Mouse (Mus musculus) C2C12 (cell line): ENCODE measurements around the gene Ccdc173. TPM values are rescaled to one million over a fixed set of nuclear protein-coding genes. Genes with fewer than 3 reads are reported as not detected.

Experiments used
- H3K27me3 ChIP-seq: one replicate; pipeline ENCODE4 v1.6.1; 2011; ENCODE audit not compliant: control insufficient read depth, insufficient read depth, insufficient read length
- H3K36me3 ChIP-seq: one replicate; pipeline ENCODE4 v1.6.1; 2011; ENCODE audit not compliant: control insufficient read depth, insufficient read depth
- H3K4me3 ChIP-seq: one replicate; pipeline ENCODE4 v1.5.1; 2011; ENCODE audit warnings: mild to moderate bottlenecking, control low read depth; ENCODE audit not compliant: poor library complexity, insufficient read depth, severe bottlenecking
- H3K79me2 ChIP-seq: one replicate; pipeline ENCODE4 v1.6.1; 2011; ENCODE audit not compliant: control insufficient read depth, insufficient read depth
- H3K79me3 ChIP-seq: one replicate; pipeline ENCODE4 v1.6.1; 2011; ENCODE audit warnings: low read depth, control low read depth
- H3ac ChIP-seq: one replicate; pipeline ENCODE3; 2011; ENCODE audit warnings: low read depth; ENCODE audit not compliant: control insufficient read depth, insufficient read length
- CEBPB ChIP-seq: IDR thresholded peaks from one replicate; pipeline ENCODE4 v1.6.1; 2011; ENCODE audit warnings: low read depth, mild to moderate bottlenecking, control low read depth, moderate library complexity
- CTCF ChIP-seq: IDR thresholded peaks from one replicate; pipeline ENCODE4 v1.5.1; 2011; ENCODE audit not compliant: control insufficient read depth, insufficient read depth, insufficient read length
- FOSL1 ChIP-seq: IDR thresholded peaks from one replicate; pipeline ENCODE4 v1.8.0; 2011; ENCODE audit warnings: mild to moderate bottlenecking, low read length; ENCODE audit not compliant: poor library complexity, insufficient read depth, severe bottlenecking
- MAX ChIP-seq: IDR thresholded peaks from one replicate; pipeline ENCODE4 v1.6.1; 2011; ENCODE audit warnings: mild to moderate bottlenecking, control low read depth
- MYOD1 ChIP-seq: IDR thresholded peaks from one replicate; pipeline ENCODE4 v1.6.1; 2011; ENCODE audit warnings: low read depth; ENCODE audit not compliant: control insufficient read depth, insufficient read length
- MYOG ChIP-seq: IDR thresholded peaks from one replicate; pipeline ENCODE4 v1.6.1; 2011; ENCODE audit not compliant: control insufficient read depth, insufficient read length; ENCODE audit errors: extremely low read depth
- USF1 ChIP-seq: IDR thresholded peaks from one replicate; pipeline ENCODE4 v1.6.1; 2011; ENCODE audit warnings: low read depth, mild to moderate bottlenecking, control low read depth, moderate library complexity
- polyA plus RNA-seq: library from polyadenylated mRNA; unstranded; fragments of >200 nt; fragmentation: generic; extraction: Trizol; gene quantifications from one replicate; pipeline ENCODE4 v1.2.1, GENCODE M21; 2012; ENCODE audit warnings: missing spikeins

Gene Ccdc173
- polyA plus RNA-seq, 1 experiment, result 0.26 TPM

DNA sequence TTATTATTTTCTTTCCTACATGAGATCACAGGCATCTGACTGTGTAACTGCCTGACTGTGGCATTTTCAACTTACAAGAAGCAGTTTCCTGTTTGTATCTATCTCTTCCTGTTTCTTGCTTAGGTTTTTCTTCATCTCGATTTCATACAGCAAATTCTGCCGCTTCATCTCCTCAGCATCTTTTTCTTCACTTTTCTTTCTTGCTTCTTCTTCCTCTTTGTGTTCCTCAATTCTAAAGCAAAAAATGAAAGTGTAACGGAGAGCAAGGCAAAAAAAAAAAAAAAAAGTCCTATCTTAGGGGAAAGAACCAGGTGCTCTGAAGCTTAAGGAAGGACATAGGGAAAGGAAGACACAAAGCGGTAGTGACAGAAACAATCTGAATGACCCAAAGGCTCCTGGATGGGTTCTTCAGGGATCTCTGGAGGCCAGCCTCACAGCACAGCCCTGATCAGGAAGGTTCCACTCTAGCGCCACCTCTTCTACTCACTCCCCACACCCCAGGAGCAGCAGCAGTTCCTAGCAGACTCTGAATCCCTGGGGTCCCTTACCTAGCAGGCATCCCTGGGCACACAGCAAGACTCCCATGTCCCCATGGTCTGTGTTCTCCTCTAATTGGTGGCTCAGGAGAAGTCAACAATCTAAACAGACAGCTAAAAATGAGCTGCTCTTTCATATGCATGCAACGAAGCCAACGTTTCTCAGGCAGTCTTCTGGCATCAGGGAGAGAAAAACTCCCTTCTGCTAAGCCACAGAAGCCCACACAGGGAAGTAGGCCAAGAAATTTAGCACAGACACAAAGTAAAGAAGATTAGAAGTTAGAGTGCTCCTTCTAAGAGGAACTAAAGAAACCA is 11.2 kb downstream of the Ccdc173 start:
- Histone ChIP-seq H3K79me2 (no peaks in the 10 kb centered on the region), H3K27me3 (no peaks in the 10 kb centered on the region), H3K36me3 (no peaks in the 10 kb centered on the region), H3K79me3 (no peaks in the 10 kb centered on the region), H3ac (no peak overlapping the region), H3K4me3 (no peak overlapping the region)
- TF ChIP-seq MYOG (no peak), MYOD1 (no peak), MAX (no peak), USF1 (no peak), CEBPB (no peak), CTCF (no peak), FOSL1 (no peak)

DNA sequence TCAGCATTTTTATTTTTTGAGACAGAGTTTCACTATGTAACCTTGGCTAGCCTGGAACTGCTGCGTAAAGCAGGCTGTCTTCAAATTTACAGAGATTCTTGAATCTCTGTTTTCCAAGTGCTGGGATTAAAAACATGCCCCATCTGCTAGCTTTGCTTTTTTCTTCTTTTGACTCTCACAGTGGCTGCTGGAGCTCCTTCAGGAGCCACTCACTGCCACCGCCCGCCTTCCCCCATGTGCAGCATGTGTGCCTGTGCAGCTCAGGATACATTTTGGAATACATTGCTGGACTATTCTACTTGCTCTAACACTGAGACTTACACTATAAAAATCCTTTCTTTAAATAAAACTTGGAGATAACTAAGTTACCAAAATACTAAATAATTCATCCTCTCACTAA is 16.0 kb downstream of the Ccdc173 start:
- Histone ChIP-seq H3K79me2 (no peaks in the 10 kb centered on the region), H3K36me3 (no peaks in the 10 kb centered on the region), H3K4me3 (no peak overlapping the region), H3K79me3 (no peaks in the 10 kb centered on the region), H3K27me3 (no peaks in the 10 kb centered on the region), H3ac (no peak overlapping the region)
- TF ChIP-seq MYOD1, result no peak
- TF ChIP-seq MAX, result no peak
- TF ChIP-seq MYOG, result no peak
- no peak for TF ChIP-seq USF1
- no peak for TF ChIP-seq CTCF
- TF ChIP-seq FOSL1, result no peak
- TF ChIP-seq CEBPB, result no peak

DNA sequence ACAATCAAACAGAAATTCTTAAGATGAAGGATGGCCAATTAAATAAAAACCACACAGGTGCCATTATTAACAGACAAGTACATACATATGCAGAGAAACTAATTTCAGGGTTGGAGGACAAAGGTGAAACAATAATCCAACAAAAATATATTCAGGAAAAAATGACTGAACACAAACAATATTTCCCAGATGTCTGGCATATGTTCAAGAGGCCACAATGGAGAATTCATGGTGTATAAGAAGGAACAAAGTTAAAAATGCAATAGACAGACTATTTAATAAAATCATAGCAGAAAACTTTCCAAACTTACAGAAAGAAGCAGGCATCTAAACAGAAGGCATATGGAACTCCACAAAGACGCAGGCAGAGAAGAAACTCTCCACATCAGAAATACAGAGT is 24.7 kb downstream of the Ccdc173 start:
- H3K4me3 ChIP-seq, result no peak overlapping the region
- H3K36me3 ChIP-seq, result no peaks in the 10 kb centered on the region
- no peaks in the 10 kb centered on the region for H3K27me3 ChIP-seq
- H3K79me3 ChIP-seq, result no peaks in the 10 kb centered on the region
- no peak overlapping the region for H3ac ChIP-seq
- TF ChIP-seq MYOG (no peak), MYOD1 (no peak), CTCF (no peak), CEBPB (no peak), MAX (no peak), FOSL1 (no peak), USF1 (no peak)
- no peaks in the 10 kb centered on the region for H3K79me2 ChIP-seq

DNA sequence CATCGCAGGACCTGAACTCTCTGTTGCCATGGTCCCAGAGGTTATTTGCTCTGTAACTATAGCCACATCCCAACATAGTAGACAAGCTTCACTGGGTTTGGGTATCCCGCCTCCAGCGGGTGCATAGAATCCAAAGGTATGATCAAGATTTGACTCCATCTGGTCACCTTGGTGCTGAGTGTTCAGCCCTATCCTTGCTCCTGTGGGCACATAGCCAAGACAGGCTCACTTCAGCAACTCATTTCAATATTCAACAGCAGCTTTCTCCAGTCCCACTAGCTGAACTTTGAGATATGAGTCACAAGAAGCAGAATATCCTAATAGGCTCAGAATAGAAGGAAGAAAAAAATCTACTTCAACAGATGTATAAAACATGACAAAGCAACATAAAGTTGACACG is 26.0 kb downstream of the Ccdc173 start:
- no peaks in the 10 kb centered on the region for H3K36me3 ChIP-seq
- no peaks in the 10 kb centered on the region for H3K79me2 ChIP-seq
- H3K79me3 ChIP-seq, result no peaks in the 10 kb centered on the region
- no peaks in the 10 kb centered on the region for H3K27me3 ChIP-seq
- H3K4me3 ChIP-seq, result no peak overlapping the region
- TF ChIP-seq USF1 (no peak), FOSL1 (no peak), MAX (no peak), CTCF (no peak), MYOG (no peak), MYOD1 (no peak), CEBPB (no peak)
- no peak overlapping the region for H3ac ChIP-seq

DNA sequence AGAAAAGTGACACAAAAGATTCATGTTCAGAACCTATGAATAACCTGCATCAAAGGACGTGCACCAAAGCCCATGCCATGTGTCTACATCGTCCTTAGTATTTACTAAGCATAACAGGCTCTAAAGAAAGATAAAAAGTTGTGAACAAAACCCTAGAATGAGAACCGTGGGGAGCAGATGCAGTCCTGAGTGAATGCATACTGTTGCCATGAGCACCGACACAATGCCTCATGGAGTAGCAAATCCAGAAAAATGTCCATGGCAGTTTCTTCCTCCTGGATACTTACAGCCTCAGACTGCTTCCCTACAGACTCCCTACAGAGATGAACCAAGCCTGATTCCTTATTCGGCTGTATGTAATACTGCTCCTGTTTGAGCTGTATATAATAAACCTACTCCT is 28.4 kb downstream of the Ccdc173 start:
- no peak for TF ChIP-seq CEBPB
- TF ChIP-seq MYOG, result no peak
- TF ChIP-seq MAX, result no peak
- TF ChIP-seq MYOD1, result no peak
- no peak for TF ChIP-seq CTCF
- TF ChIP-seq USF1, result no peak
- no peak for TF ChIP-seq FOSL1
- H3K27me3 ChIP-seq, result no peaks in the 10 kb centered on the region
- no peaks in the 10 kb centered on the region for H3K79me3 ChIP-seq
- no peak overlapping the region for H3K4me3 ChIP-seq
- no peaks in the 10 kb centered on the region for H3K79me2 ChIP-seq
- no peak overlapping the region for H3ac ChIP-seq
- H3K36me3 ChIP-seq, result no peaks in the 10 kb centered on the region
